Mouse (Mus musculus) G1E (cell line): Measurements from ENCODE around the gene Lhx3. TPM values are rescaled to one million over a fixed set of nuclear protein-coding genes. Genes with fewer than 3 reads are reported as not detected.

ENCODE experiments used
- ATAC-seq: 2 replicates; pipeline ENCODE4 v1.8.0; 2016; ENCODE audit warnings: mild to moderate bottlenecking; ENCODE audit not compliant: insufficient number of reproducible peaks, poor library complexity, low FRiP score, severe bottlenecking; ENCODE audit errors: extremely low read depth
- DNase-seq: peaks from one replicate; pipeline ENCODE4 v3.0.0; 2012; ENCODE audit warnings: low spot score
- H3K27me3 ChIP-seq: 2 replicates; pipeline ENCODE4 v1.6.1; 2012; ENCODE audit warnings: mild to moderate bottlenecking, low read length, inconsistent platforms; ENCODE audit not compliant: insufficient read depth
- H3K36me3 ChIP-seq: replicated peaks from 2 replicates; pipeline ENCODE3; 2012; ENCODE audit warnings: mild to moderate bottlenecking, inconsistent platforms
- H3K4me1 ChIP-seq: 2 replicates; pipeline ENCODE4 v1.6.1; 2012; ENCODE audit warnings: low read depth, low read length, inconsistent platforms, mixed read lengths; ENCODE audit not compliant: insufficient read depth
- H3K4me3 ChIP-seq: 2 replicates; pipeline ENCODE4 v1.5.1; 2012; ENCODE audit warnings: low read depth, mild to moderate bottlenecking, inconsistent platforms, low read length, moderate library complexity, mixed read lengths
- H3K9me3 ChIP-seq: replicated peaks from 2 replicates; pipeline ENCODE4 v1.6.1; 2012; ENCODE audit warnings: inconsistent platforms
- CTCF ChIP-seq: IDR thresholded peaks from 2 replicates; pipeline ENCODE4 v1.5.1; 2012; ENCODE audit warnings: low read depth, low read length, inconsistent platforms, mixed read lengths
- GATA1 ChIP-seq: IDR thresholded peaks from 2 replicates; pipeline ENCODE4 v1.6.1; 2012; ENCODE audit warnings: borderline replicate concordance, low read length, inconsistent platforms, mixed read lengths
- GATA2 ChIP-seq: IDR thresholded peaks from 2 replicates; pipeline ENCODE4 v1.6.1; 2012; ENCODE audit warnings: low read depth, low read length, inconsistent platforms, borderline replicate concordance
- POLR2AphosphoS5 ChIP-seq: IDR thresholded peaks from 2 replicates; pipeline ENCODE4 v1.6.1; 2012; ENCODE audit warnings: low read depth, low read length, inconsistent platforms; ENCODE audit not compliant: insufficient replicate concordance
- TAL1 ChIP-seq: conservative IDR thresholded peaks from 2 replicates; pipeline ENCODE4 v1.6.1; 2012; ENCODE audit warnings: low read depth, low read length, inconsistent platforms, mixed read lengths
- polyA plus RNA-seq: library from polyadenylated mRNA; stranded (reverse); fragments of >175 nt; gene quantifications from 2 replicates; pipeline ENCODE4 v1.2.3, GENCODE M21; 2012
- total RNA-seq, 2 experiments: library from RNA; stranded (forward) in 1 of 2; stranded (reverse) in 1 of 2; fragments of 200-1000 nt in 1 of 2; fragments of >200 nt in 1 of 2; fragmentation: Nextera tagmentation in 1 of 2; gene quantifications; 2 replicates each; pipeline ENCODE4 v1.2.3; 2014 to 2017

The Lhx3 gene
- total and polyA plus RNA-seq, 3 experiments, result not detected

DNA sequence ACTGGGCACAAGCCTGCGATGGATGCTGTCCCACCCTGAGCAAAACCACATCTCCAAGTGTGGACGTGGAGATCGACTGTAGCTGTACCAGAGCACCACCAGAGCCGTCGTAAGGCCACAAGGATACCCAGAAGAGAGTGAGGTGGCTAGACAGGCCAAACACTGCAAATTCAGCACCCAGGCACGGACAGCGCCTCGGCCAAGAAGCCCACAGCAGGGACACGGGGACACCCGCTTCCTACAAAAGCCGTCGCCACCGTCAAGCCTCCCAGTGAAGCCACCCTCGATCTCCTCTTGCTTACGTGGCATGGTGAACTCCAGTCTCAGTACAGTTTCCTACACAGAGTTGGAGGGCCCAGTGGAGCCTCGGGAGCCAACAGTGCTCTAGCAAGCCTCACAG lies 3.0 kb downstream of the Lhx3 start:
- ATAC-seq (no peak), DNase-seq (no peak)
- H3K36me3 ChIP-seq, result peaks cover 16% of the 10 kb centered on the region

GRCm38 (mm10) chr2:26202849-26203475 lies 5.1 kb downstream of the Lhx3 start:
- Histone ChIP-seq H3K9me3 (no peaks in the 10 kb centered on the region), H3K27me3 (peaks cover 47% of the 10 kb centered on the region)

More for the DNA sequence above, 3.0 kb downstream of the Lhx3 start:
- TF ChIP-seq POLR2AphosphoS5 (no peak), GATA2 (no peak), GATA1 (no peak), TAL1 (no peak), CTCF (no peak)
- Histone ChIP-seq H3K27me3 (peaks cover 32% of the 10 kb centered on the region), H3K4me3 (no peak overlapping the region), H3K9me3 (no peaks in the 10 kb centered on the region), H3K4me1 (peaks cover 5% of the 10 kb centered on the region; the same call in 1 of the 2 replicates)

GRCm38 (mm10) chr2:26201926-26202848 lies 5.9 kb downstream of the Lhx3 start:
- peaks cover 50% of the 10 kb centered on the region for H3K27me3 ChIP-seq
- no peak for ATAC-seq
- DNase-seq, result no peak

More at GRCm38 (mm10) chr2:26202849-26203475, 5.1 kb downstream of the Lhx3 start:
- TF ChIP-seq TAL1 (no peak), GATA2 (no peak), GATA1 (no peak), CTCF (no peak), POLR2AphosphoS5 (no peak)
- no peak for DNase-seq
- no peak for ATAC-seq
- H3K4me1 ChIP-seq, result peaks cover 2% of the 10 kb centered on the region; the same call in 1 of the 2 replicates
- no peaks in the 10 kb centered on the region for H3K36me3 ChIP-seq
- H3K4me3 ChIP-seq, result no peak overlapping the region

DNA sequence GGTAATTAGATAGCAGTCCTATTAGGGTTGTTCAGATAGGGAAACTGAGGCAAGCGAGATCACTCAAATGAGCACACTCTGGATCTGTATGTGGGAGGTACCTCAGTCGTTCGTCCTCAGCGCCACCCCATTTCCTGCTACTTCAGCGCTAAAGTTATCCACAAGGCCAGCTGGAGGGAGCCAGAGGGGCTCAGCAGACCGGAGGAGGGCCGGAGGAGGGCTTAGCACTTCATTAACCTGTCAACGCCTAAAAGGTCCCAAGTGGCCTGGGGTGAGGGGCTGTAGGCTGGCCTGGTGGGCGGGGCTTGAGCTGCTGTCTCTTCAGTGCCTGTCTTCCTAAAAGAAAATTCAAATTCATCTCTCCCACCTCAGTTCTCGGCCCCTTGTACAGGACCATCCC lies 9.6 kb downstream of the Lhx3 start:
- H3K4me1 ChIP-seq, result no peaks in the 10 kb centered on the region
- no peak for ATAC-seq
- no peaks in the 10 kb centered on the region for H3K9me3 ChIP-seq
- H3K27me3 ChIP-seq, result peaks cover 57% of the 10 kb centered on the region
- no peak for DNase-seq
- TF ChIP-seq GATA2 (no peak), CTCF (no peak), POLR2AphosphoS5 (no peak), GATA1 (no peak), TAL1 (no peak)
- no peaks in the 10 kb centered on the region for H3K36me3 ChIP-seq
- no peak overlapping the region for H3K4me3 ChIP-seq

More at GRCm38 (mm10) chr2:26201926-26202848, 5.9 kb downstream of the Lhx3 start:
- H3K36me3 ChIP-seq, result no peaks in the 10 kb centered on the region
- no peak for TF ChIP-seq TAL1
- TF ChIP-seq GATA1, result no peak
- no peak for TF ChIP-seq GATA2
- TF ChIP-seq POLR2AphosphoS5, result no peak
- no peak for TF ChIP-seq CTCF
- H3K4me3 ChIP-seq, result no peak overlapping the region
- no peaks in the 10 kb centered on the region for H3K4me1 ChIP-seq
- H3K9me3 ChIP-seq, result no peaks in the 10 kb centered on the region

- TF ChIP-seq GATA2 (no peak), POLR2AphosphoS5 (no peak), CTCF (no peak), GATA1 (no peak), TAL1 (no peak)
- H3K4me3 ChIP-seq, result no peak overlapping the region
- peaks cover 55% of the 10 kb centered on the region for H3K27me3 ChIP-seq
- no peaks in the 10 kb centered on the region for H3K36me3 ChIP-seq
- H3K4me1 ChIP-seq, result no peaks in the 10 kb centered on the region
- DNase-seq, result no peak
- no peak for ATAC-seq
- no peaks in the 10 kb centered on the region for H3K9me3 ChIP-seq
These were observed 13.3 kb downstream of the Lhx3 start for GRCm38 (mm10) chr2:26194552-26195339.
